Mouse (Mus musculus): ENCODE measurements around the gene Ttf2. TPM values are rescaled to one million over a fixed set of nuclear protein-coding genes. Genes with fewer than 3 reads are reported as not detected.

Ttf2 gene
- polyA plus RNA-seq, 1 experiment, result 3.2 TPM

DNA sequence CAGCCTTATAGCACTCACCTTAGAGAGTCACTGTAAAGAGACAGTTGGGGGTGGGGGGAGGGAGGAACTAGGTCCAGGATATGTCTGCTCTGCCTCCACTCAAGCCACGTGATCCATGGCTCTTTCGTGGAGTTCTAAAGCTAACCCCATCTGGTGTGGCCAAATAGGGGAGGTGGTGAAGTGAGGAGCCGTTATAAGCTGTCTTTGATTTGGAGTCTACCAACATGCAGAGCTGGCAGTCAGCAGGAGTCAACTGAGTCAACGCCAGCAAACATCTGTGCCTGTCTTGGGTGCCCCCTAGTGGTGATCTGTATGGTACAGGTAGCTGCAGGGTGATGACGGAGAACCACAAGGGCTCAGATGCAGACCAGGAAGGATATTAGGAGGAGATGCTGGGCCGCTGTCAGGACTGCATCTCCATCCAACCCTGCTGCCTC is 29.5 kb upstream of the Ttf2 start:
- no peaks in the 10 kb centered on the region for H3K36me3 ChIP-seq (ENCODE audit: control insufficient read depth, insufficient read depth, low read length)
- no peak overlapping the region for H3K4me3 ChIP-seq (ENCODE audit: insufficient read depth, low read depth, low read length)
- peak; percentile 71 for DNase-seq
- WGBS, result 23% methylated on average over 6 of the region's 6 CpGs
- H3K27ac ChIP-seq (ENCODE audit: insufficient read depth, low read depth, low read length), result no peak overlapping the region
- H3K4me1 ChIP-seq (ENCODE audit: control insufficient read depth, insufficient read depth, low read length), result no peaks in the 10 kb centered on the region
- no peaks in the 10 kb centered on the region for H3K27me3 ChIP-seq (replicated peaks; ENCODE audit: control insufficient read depth, insufficient read depth, low read length)
- TF ChIP-seq POLR2A (IDR thresholded peaks at IDR 0.05; ENCODE audit: low read depth, low read length) (no peak), CTCF (conservative IDR thresholded peaks at IDR 0.05; ENCODE audit: insufficient read depth, insufficient read length, low read depth, low read length) (peak; percentile 91)

DNA sequence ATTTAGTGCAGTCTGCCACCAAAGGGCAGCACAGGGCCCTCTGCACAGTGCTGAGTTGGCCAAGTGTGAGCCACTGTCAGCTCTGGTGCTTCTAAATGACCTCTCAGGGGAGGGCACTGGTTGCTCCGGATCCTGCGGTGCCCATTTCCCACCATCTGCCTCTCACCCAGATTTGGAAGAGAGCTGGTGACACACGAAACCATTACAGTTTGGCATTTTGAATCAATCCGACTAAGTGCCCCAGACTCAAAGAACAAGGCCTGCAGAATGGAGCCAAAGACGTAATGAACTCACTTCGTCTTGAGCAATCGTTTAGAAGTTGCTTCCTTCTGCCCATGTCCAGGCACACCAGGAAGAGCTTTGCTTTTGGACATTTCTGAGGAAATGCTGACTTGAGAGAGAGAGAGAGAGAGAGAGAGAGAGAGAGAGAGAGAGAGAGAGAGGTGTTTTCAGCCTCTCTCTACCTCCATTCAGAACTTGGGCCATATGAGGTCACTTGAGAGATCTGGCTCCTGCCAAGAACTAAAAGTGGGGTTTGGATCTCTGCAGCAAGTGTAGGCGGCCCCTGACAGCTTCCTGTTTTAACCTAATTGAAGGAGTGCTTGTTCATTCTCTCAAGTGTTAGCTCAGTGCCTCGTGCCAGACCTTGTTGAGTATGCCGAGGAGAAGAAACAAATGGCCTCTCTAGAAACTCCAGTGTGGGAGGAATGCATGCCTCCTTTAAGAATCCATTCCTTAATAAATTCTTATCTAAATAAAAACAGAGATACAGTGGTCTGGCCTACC is 28.5 kb upstream of the Ttf2 start:
- no peak for DNase-seq
- Histone ChIP-seq H3K4me3 (ENCODE audit: insufficient read depth, low read depth, low read length) (no peak overlapping the region), H3K27ac (ENCODE audit: insufficient read depth, low read depth, low read length) (no peak overlapping the region), H3K36me3 (ENCODE audit: control insufficient read depth, insufficient read depth, low read length) (no peaks in the 10 kb centered on the region), H3K27me3 (replicated peaks; ENCODE audit: control insufficient read depth, insufficient read depth, low read length) (no peaks in the 10 kb centered on the region), H3K4me1 (ENCODE audit: control insufficient read depth, insufficient read depth, low read length) (peaks cover 3% of the 10 kb centered on the region; the same call in 1 of the 2 replicates)
- TF ChIP-seq POLR2A (IDR thresholded peaks at IDR 0.05; ENCODE audit: low read depth, low read length) (no peak), CTCF (conservative IDR thresholded peaks at IDR 0.05; ENCODE audit: insufficient read depth, insufficient read length, low read depth, low read length) (no peak)
- WGBS, result 72% methylated on average over 10 of the region's 10 CpGs

DNA sequence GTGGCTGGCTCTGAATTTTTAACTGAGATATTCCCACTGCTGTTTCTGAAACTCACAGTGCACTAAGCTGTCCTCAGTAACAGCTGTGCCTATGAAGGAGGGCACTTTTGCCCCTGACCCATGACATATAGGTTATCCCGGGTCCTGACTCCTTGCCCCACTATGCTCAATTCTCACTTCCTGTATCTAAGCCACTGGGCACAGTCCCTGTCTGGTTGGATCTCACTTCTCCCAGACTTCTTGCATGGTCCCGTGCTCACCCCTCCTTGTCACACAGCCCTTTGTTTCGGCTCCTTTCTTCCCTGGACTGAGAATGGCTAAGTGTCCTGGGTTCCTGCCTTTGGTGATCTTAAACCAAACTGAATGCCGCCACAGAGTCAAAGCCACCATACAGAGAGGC is 24.8 kb upstream of the Ttf2 start:
- Histone ChIP-seq H3K4me3 (ENCODE audit: insufficient read depth, low read depth, low read length) (no peak overlapping the region), H3K27me3 (replicated peaks; ENCODE audit: control insufficient read depth, insufficient read depth, low read length) (no peaks in the 10 kb centered on the region), H3K4me1 (ENCODE audit: control insufficient read depth, insufficient read depth, low read length) (peaks cover 3% of the 10 kb centered on the region; the same call in 1 of the 2 replicates), H3K27ac (ENCODE audit: insufficient read depth, low read depth, low read length) (no peak overlapping the region), H3K36me3 (ENCODE audit: control insufficient read depth, insufficient read depth, low read length) (no peaks in the 10 kb centered on the region)
- 85% methylated on average over 4 of the region's 4 CpGs for WGBS
- DNase-seq, result no peak
- TF ChIP-seq POLR2A (IDR thresholded peaks at IDR 0.05; ENCODE audit: low read depth, low read length) (no peak), CTCF (conservative IDR thresholded peaks at IDR 0.05; ENCODE audit: insufficient read depth, insufficient read length, low read depth, low read length) (no peak)

DNA sequence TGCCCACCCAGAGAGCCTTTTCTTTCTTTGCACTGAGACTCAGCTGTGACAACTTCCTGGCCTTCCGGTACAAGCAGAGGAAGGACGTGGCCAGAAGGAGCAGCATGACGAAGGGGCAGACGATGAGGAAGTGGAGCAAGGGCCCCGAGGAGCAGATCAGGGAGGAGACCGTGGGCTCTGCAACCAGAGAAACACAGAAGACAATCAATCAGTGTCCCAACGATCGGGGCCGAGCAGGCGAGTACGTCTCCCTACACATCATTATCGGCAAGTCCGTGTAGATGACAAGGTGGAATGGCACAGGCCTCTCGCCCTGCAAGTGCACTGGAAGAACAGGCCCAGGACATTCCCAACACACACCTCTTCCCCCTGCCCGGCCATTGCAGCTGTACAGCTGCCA is 24.3 kb upstream of the Ttf2 start:
- Histone ChIP-seq H3K27ac (ENCODE audit: insufficient read depth, low read depth, low read length) (no peak overlapping the region), H3K4me1 (ENCODE audit: control insufficient read depth, insufficient read depth, low read length) (peaks cover 3% of the 10 kb centered on the region; the same call in 1 of the 2 replicates), H3K27me3 (replicated peaks; ENCODE audit: control insufficient read depth, insufficient read depth, low read length) (no peaks in the 10 kb centered on the region), H3K4me3 (ENCODE audit: insufficient read depth, low read depth, low read length) (peak overlapping the region; percentile 7; the same call in 1 of the 2 replicates), H3K36me3 (ENCODE audit: control insufficient read depth, insufficient read depth, low read length) (no peaks in the 10 kb centered on the region)
- WGBS, result 31% methylated on average over 15 of the region's 15 CpGs
- peak; percentile 30 for DNase-seq
- no peak for TF ChIP-seq POLR2A (IDR thresholded peaks at IDR 0.05; ENCODE audit: low read depth, low read length)
- TF ChIP-seq CTCF (conservative IDR thresholded peaks at IDR 0.05; ENCODE audit: insufficient read depth, insufficient read length, low read depth, low read length), result no peak

DNA sequence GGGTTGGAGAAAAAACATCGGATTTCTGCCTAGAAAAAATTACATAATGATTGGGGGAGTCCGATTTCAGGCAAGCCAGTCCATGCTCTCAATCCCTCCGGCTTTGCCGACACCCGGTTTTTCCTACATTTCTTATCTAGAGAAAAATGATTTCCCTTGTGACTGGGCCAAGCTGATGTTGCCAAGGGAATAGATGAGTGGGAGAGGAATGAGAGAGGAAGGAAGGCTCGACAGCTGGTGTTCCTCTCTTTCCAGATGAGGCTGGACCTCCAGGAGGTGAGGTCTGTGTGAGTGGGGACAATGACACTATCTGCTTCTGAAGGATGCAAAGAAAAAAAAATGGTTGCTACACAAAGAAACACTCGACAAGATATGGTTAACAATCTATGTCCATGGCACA is 23.7 kb upstream of the Ttf2 start:
- Histone ChIP-seq H3K36me3 (ENCODE audit: control insufficient read depth, insufficient read depth, low read length) (no peaks in the 10 kb centered on the region), H3K4me1 (ENCODE audit: control insufficient read depth, insufficient read depth, low read length) (peaks cover 3% of the 10 kb centered on the region; the same call in 1 of the 2 replicates), H3K27me3 (replicated peaks; ENCODE audit: control insufficient read depth, insufficient read depth, low read length) (no peaks in the 10 kb centered on the region), H3K4me3 (ENCODE audit: insufficient read depth, low read depth, low read length) (no peak overlapping the region), H3K27ac (ENCODE audit: insufficient read depth, low read depth, low read length) (no peak overlapping the region)
- TF ChIP-seq CTCF (conservative IDR thresholded peaks at IDR 0.05; ENCODE audit: insufficient read depth, insufficient read length, low read depth, low read length), result no peak
- DNase-seq, result no peak
- 70% methylated on average over 7 of the region's 7 CpGs for WGBS

DNA sequence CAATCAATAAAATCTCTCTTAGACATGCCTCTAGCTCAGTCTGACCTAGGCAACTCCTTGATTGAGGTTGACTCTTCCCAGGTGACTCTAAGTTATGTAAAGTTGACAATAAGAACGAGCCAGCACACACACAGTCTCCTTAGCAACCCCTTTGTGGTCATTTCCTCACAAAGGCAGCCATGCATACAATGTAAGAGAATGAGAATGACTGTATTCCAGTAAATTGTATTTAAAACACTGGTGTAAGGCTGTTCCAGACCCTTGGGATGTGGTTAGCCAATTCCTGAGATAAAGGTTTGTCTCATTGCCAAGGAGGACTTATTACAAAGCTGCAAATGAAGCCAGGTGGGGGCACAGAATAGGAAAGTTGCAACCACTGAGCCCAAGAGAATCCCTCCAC is 20.8 kb upstream of the Ttf2 start:
- H3K36me3 ChIP-seq (ENCODE audit: control insufficient read depth, insufficient read depth, low read length), result no peaks in the 10 kb centered on the region
- 38% methylated on average over 1 of the region's 1 CpGs for WGBS
- no peaks in the 10 kb centered on the region for H3K27me3 ChIP-seq (replicated peaks; ENCODE audit: control insufficient read depth, insufficient read depth, low read length)
- no peak for TF ChIP-seq CTCF (conservative IDR thresholded peaks at IDR 0.05; ENCODE audit: insufficient read depth, insufficient read length, low read depth, low read length)
- TF ChIP-seq POLR2A (IDR thresholded peaks at IDR 0.05; ENCODE audit: low read depth, low read length), result no peak
- DNase-seq, result no peak
- peaks cover 3% of the 10 kb centered on the region; the same call in 1 of the 2 replicates for H3K4me1 ChIP-seq (ENCODE audit: control insufficient read depth, insufficient read depth, low read length)
- no peak overlapping the region for H3K27ac ChIP-seq (ENCODE audit: insufficient read depth, low read depth, low read length)
- no peak overlapping the region for H3K4me3 ChIP-seq (ENCODE audit: insufficient read depth, low read depth, low read length)

DNA sequence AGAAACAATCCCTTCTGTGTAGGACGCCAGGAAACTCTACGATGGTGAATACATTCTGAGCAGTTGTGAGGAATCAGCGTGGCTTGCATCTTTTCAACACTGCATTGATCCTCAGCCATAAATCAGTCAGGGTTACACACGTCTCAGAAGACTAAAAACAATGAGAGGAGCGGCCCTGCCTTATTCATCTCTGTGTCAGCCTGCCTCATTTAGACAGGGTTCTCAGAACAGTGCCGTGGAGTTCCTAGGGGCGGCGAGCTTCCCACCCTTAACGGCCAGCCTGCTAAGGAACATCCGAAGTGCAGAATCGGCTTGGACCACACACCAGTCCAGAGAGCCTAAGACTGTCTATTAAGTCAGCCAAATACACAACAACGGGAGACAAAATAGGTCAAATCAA is 20.0 kb upstream of the Ttf2 start:
- H3K4me1 ChIP-seq (ENCODE audit: control insufficient read depth, insufficient read depth, low read length), result peaks cover 3% of the 10 kb centered on the region; the same call in 1 of the 2 replicates
- 44% methylated on average over 12 of the region's 12 CpGs for WGBS
- H3K27me3 ChIP-seq (replicated peaks; ENCODE audit: control insufficient read depth, insufficient read depth, low read length), result no peaks in the 10 kb centered on the region
- no peak for DNase-seq
- no peak overlapping the region for H3K27ac ChIP-seq (ENCODE audit: insufficient read depth, low read depth, low read length)
- TF ChIP-seq CTCF (conservative IDR thresholded peaks at IDR 0.05; ENCODE audit: insufficient read depth, insufficient read length, low read depth, low read length) (no peak), POLR2A (IDR thresholded peaks at IDR 0.05; ENCODE audit: low read depth, low read length) (no peak)
- no peaks in the 10 kb centered on the region for H3K36me3 ChIP-seq (ENCODE audit: control insufficient read depth, insufficient read depth, low read length)
- H3K4me3 ChIP-seq (ENCODE audit: insufficient read depth, low read depth, low read length), result no peak overlapping the region

All from kidney, adult 2 months (tissue).